Mouse (Mus musculus): Measurements from ENCODE around the gene Epp13. TPM values are rescaled to one million over a fixed set of nuclear protein-coding genes. Genes with fewer than 3 reads are reported as not detected.
"Not testable (repeated sequence)": the region's sequence is repeated elsewhere in the genome, so short reads cannot be mapped to it uniquely, and the experiment has no call there.

Epp13 gene
- total RNA-seq (2021): not detected

- DNase-seq: no peak
Measured at GRCm38 (mm10) chr7:6252410-6252809, at the start of gene Epp13. TSS of gene Epp13 (plus strand) at chr7:6252710.

- no peak for DNase-seq
Measured at GRCm38 (mm10) chr7:6204200-6204599, 48.3 kb upstream of the Epp13 start.

GRCm38 (mm10) chr7:6213144-6213543 is 39.4 kb upstream of the Epp13 start:
- DNase-seq: peak; percentile 14

- DNase-seq: not testable (repeated sequence)
Measured at GRCm38 (mm10) chr7:6214691-6215090, 37.8 kb upstream of the Epp13 start.

GRCm38 (mm10) chr7:6220147-6220546 is 32.4 kb upstream of the Epp13 start:
- DNase-seq: no peak

- no peak for DNase-seq
Measured at GRCm38 (mm10) chr7:6221978-6222377, 30.5 kb upstream of the Epp13 start, which contains the start of gene Zscan5b. TSS of gene Zscan5b (plus strand) at chr7:6222278.

GRCm38 (mm10) chr7:6228491-6228890 is 24.0 kb upstream of the Epp13 start:
- not testable (repeated sequence) for DNase-seq

GRCm38 (mm10) chr7:6239787-6240186 is 12.7 kb upstream of the Epp13 start:
- DNase-seq: no peak

- DNase-seq: peak; percentile 62
Measured at GRCm38 (mm10) chr7:6240841-6241425, 11.6 kb upstream of the Epp13 start.

- no peak for DNase-seq
Measured at GRCm38 (mm10) chr7:6244361-6245292, 7.9 kb upstream of the Epp13 start.

GRCm38 (mm10) chr7:6254451-6254850 is 1.9 kb downstream of the Epp13 start:
- no peak for DNase-seq

GRCm38 (mm10) chr7:6257386-6257785 is 4.9 kb downstream of the Epp13 start:
- DNase-seq: no peak

GRCm38 (mm10) chr7:6258232-6259220 is 6.0 kb downstream of the Epp13 start:
- no peak for DNase-seq

- DNase-seq: not testable (repeated sequence)
Measured at GRCm38 (mm10) chr7:6260004-6260403, 7.5 kb downstream of the Epp13 start.

- no peak for DNase-seq
Measured at GRCm38 (mm10) chr7:6262120-6262519, 9.6 kb downstream of the Epp13 start.

GRCm38 (mm10) chr7:6262984-6263383 is 10.5 kb downstream of the Epp13 start:
- DNase-seq: no peak

- peak; percentile 35 for DNase-seq
Measured at GRCm38 (mm10) chr7:6265695-6266094, 13.2 kb downstream of the Epp13 start.

GRCm38 (mm10) chr7:6277906-6278305 is 25.4 kb downstream of the Epp13 start:
- DNase-seq: no peak

GRCm38 (mm10) chr7:6282749-6283148 is 30.2 kb downstream of the Epp13 start:
- DNase-seq: peak; percentile 85

- DNase-seq: peak; percentile 77
Measured at GRCm38 (mm10) chr7:6283451-6284075, 31.1 kb downstream of the Epp13 start.

- no peak for DNase-seq
Measured at GRCm38 (mm10) chr7:6284442-6285012, 32.0 kb downstream of the Epp13 start.

- DNase-seq: no peak
Measured at GRCm38 (mm10) chr7:6285366-6285765, 32.9 kb downstream of the Epp13 start.

Measured in heart, postnatal 4 days (tissue).